Mouse (Mus musculus) embryonic facial prominence, embryonic 11.5 days (tissue): ENCODE results near the gene Klhl25. TPM values are rescaled to one million over a fixed set of nuclear protein-coding genes. Genes with fewer than 3 reads are reported as not detected.

ENCODE experiments used
- ATAC-seq: fragments of 200-750 bp; cut with Nextera tagmentation; replicated peaks from 2 replicates; pipeline ENCODE4 v1.8.0; 2017; ENCODE audit warnings: low read depth; ENCODE audit not compliant: insufficient number of reproducible peaks, low FRiP score, low TSS enrichment
- DNase-seq: peaks from one replicate; pipeline ENCODE4 v3.0.0-alpha.2; 2015; ENCODE audit warnings: low spot score
- H3K27ac ChIP-seq: fragments of 300-500 bp; sonication (generic); replicated peaks from 2 replicates; pipeline ENCODE4 v1.5.1; 2014; ENCODE audit warnings: mild to moderate bottlenecking, low read depth, low read length, control low read depth
- H3K27me3 ChIP-seq: fragments of 300-500 bp; sonication (generic); 2 replicates; pipeline ENCODE4 v1.6.1; 2014; ENCODE audit warnings: mild to moderate bottlenecking, low read length, moderate library complexity, mixed read lengths; ENCODE audit not compliant: control insufficient read depth, insufficient read depth
- H3K36me3 ChIP-seq: fragments of 300-500 bp; sonication (generic); replicated peaks from 2 replicates; pipeline ENCODE4 v1.6.1; 2014; ENCODE audit warnings: low read depth, mild to moderate bottlenecking, low read length, moderate library complexity, mixed read lengths; ENCODE audit not compliant: control insufficient read depth, insufficient read depth
- H3K4me1 ChIP-seq: fragments of 300-500 bp; sonication (generic); 2 replicates; pipeline ENCODE4 v1.6.1; 2014; ENCODE audit warnings: low read length, mixed read lengths; ENCODE audit not compliant: control insufficient read depth, insufficient read depth
- H3K4me2 ChIP-seq: fragments of 300-500 bp; sonication (generic); 2 replicates; pipeline ENCODE4 v1.6.1; 2014; ENCODE audit warnings: low read depth, mild to moderate bottlenecking, control low read depth, low read length, moderate library complexity
- H3K4me3 ChIP-seq: fragments of 300-500 bp; sonication (generic); 2 replicates; pipeline ENCODE4 v1.5.1; 2014; ENCODE audit warnings: low read depth, low read length, control low read depth
- H3K9ac ChIP-seq: fragments of 300-500 bp; sonication (generic); replicated peaks from 2 replicates; pipeline ENCODE4 v1.6.1; 2014; ENCODE audit warnings: mild to moderate bottlenecking, control low read depth, low read length
- H3K9me3 ChIP-seq: fragments of 300-500 bp; sonication (generic); replicated peaks from 2 replicates; pipeline ENCODE4 v1.6.1; 2016; ENCODE audit warnings: mild to moderate bottlenecking, low read length, inconsistent platforms, mixed read lengths; ENCODE audit not compliant: control insufficient read depth
- WGBS: fragments of 180-500 bp; shearing (Covaris S2); extraction: QIAGEN DNeasy Blood & Tissue Kit; methylation state at CpG from one replicate; pipeline ENCODE4 v1.1.7; 2014; 5-methylcytosine and 5-hydroxymethylcytosine counted together
- polyA plus RNA-seq: library from polyadenylated mRNA; unstranded; fragments of >200 nt; fragmentation: Nextera tagmentation; extraction: Ambion mirVana; gene quantifications from 2 replicates; pipeline ENCODE4 v1.2.1, GENCODE M21; 2014

Klhl25 gene
- polyA plus RNA-seq, 1 experiment from 2014 or later = 19.6 TPM

GRCm38 (mm10) chr7:75807460-75808304, 40.4 kb upstream of the Klhl25 start:
- ATAC-seq = no peak
- DNase-seq = no peak
- no peak overlapping the region for H3K9ac ChIP-seq
- H3K4me2 ChIP-seq = no peak overlapping the region
- H3K27ac ChIP-seq = no peak overlapping the region
- H3K27me3 ChIP-seq = no peaks in the 10 kb centered on the region
- no peaks in the 10 kb centered on the region for H3K9me3 ChIP-seq
- H3K4me3 ChIP-seq = no peak overlapping the region
- 74% methylated on average over 17 of the region's 17 CpGs for WGBS
- no peaks in the 10 kb centered on the region for H3K4me1 ChIP-seq
- no peaks in the 10 kb centered on the region for H3K36me3 ChIP-seq

- 87% methylated on average over 7 of the region's 7 CpGs for WGBS
- no peaks in the 10 kb centered on the region for H3K36me3 ChIP-seq
- H3K4me1 ChIP-seq = no peaks in the 10 kb centered on the region
- H3K4me3 ChIP-seq = no peak overlapping the region
- no peaks in the 10 kb centered on the region for H3K9me3 ChIP-seq
- no peak overlapping the region for H3K9ac ChIP-seq
- no peak overlapping the region for H3K4me2 ChIP-seq
- DNase-seq (no peak), ATAC-seq (no peak)
- H3K27me3 ChIP-seq = no peaks in the 10 kb centered on the region
- no peak overlapping the region for H3K27ac ChIP-seq
Measured at GRCm38 (mm10) chr7:75820687-75821086, 27.4 kb upstream of the Klhl25 start.

- Histone ChIP-seq H3K4me3 (no peak overlapping the region), H3K27me3 (no peaks in the 10 kb centered on the region), H3K4me1 (no peaks in the 10 kb centered on the region), H3K4me2 (no peak overlapping the region), H3K9me3 (no peaks in the 10 kb centered on the region), H3K36me3 (no peaks in the 10 kb centered on the region), H3K27ac (no peak overlapping the region), H3K9ac (no peak overlapping the region)
- ATAC-seq (no peak), DNase-seq (no peak)
- WGBS = 81% methylated on average over 8 of the region's 8 CpGs
Measured at GRCm38 (mm10) chr7:75822087-75822668, 25.9 kb upstream of the Klhl25 start.

GRCm38 (mm10) chr7:75823071-75823470, 25.0 kb upstream of the Klhl25 start:
- H3K4me3 ChIP-seq = no peak overlapping the region
- H3K9me3 ChIP-seq = no peaks in the 10 kb centered on the region
- H3K4me1 ChIP-seq = no peaks in the 10 kb centered on the region
- DNase-seq = no peak
- no peaks in the 10 kb centered on the region for H3K27me3 ChIP-seq
- 84% methylated on average over 2 of the region's 2 CpGs for WGBS
- no peak for ATAC-seq
- H3K27ac ChIP-seq = no peak overlapping the region
- no peaks in the 10 kb centered on the region for H3K36me3 ChIP-seq
- H3K9ac ChIP-seq = no peak overlapping the region
- H3K4me2 ChIP-seq = no peak overlapping the region

GRCm38 (mm10) chr7:75826360-75827103, 21.6 kb upstream of the Klhl25 start:
- Histone ChIP-seq H3K36me3 (no peaks in the 10 kb centered on the region), H3K9ac (no peak overlapping the region), H3K4me3 (no peak overlapping the region), H3K4me2 (no peak overlapping the region), H3K4me1 (no peaks in the 10 kb centered on the region), H3K27ac (no peak overlapping the region), H3K27me3 (no peaks in the 10 kb centered on the region), H3K9me3 (no peaks in the 10 kb centered on the region)
- no peak for DNase-seq
- 80% methylated on average over 3 of the region's 4 CpGs for WGBS
- no peak for ATAC-seq

- Histone ChIP-seq H3K27me3 (no peaks in the 10 kb centered on the region), H3K27ac (no peak overlapping the region), H3K4me3 (no peak overlapping the region), H3K36me3 (no peaks in the 10 kb centered on the region), H3K9ac (no peak overlapping the region), H3K4me1 (no peaks in the 10 kb centered on the region), H3K4me2 (no peak overlapping the region), H3K9me3 (no peaks in the 10 kb centered on the region)
- DNase-seq (no peak), ATAC-seq (no peak)
- WGBS = 87% methylated on average over 1 of the region's 1 CpGs
Measured at GRCm38 (mm10) chr7:75827357-75827756, 20.8 kb upstream of the Klhl25 start.

- 36% methylated on average over 10 of the region's 10 CpGs for WGBS
- peak; percentile 84 for DNase-seq
Measured at GRCm38 (mm10) chr7:75827850-75828249, 20.3 kb upstream of the Klhl25 start.

GRCm38 (mm10) chr7:75828536-75828935, 19.6 kb upstream of the Klhl25 start:
- 83% methylated on average over 5 of the region's 5 CpGs for WGBS
- no peak overlapping the region for H3K27ac ChIP-seq
- H3K36me3 ChIP-seq = no peaks in the 10 kb centered on the region
- H3K27me3 ChIP-seq = no peaks in the 10 kb centered on the region
- DNase-seq (no peak), ATAC-seq (no peak)
- no peak overlapping the region for H3K4me2 ChIP-seq
- H3K4me3 ChIP-seq = no peak overlapping the region
- H3K4me1 ChIP-seq = no peaks in the 10 kb centered on the region
- no peak overlapping the region for H3K9ac ChIP-seq
- no peaks in the 10 kb centered on the region for H3K9me3 ChIP-seq

More at GRCm38 (mm10) chr7:75827850-75828249, 20.3 kb upstream of the Klhl25 start:
- Histone ChIP-seq H3K36me3 (no peaks in the 10 kb centered on the region), H3K4me3 (no peak overlapping the region), H3K27ac (no peak overlapping the region), H3K9me3 (no peaks in the 10 kb centered on the region), H3K4me1 (no peaks in the 10 kb centered on the region), H3K27me3 (no peaks in the 10 kb centered on the region), H3K9ac (no peak overlapping the region), H3K4me2 (no peak overlapping the region)
- 0 out of 2 replicates have a peak, but pooled peaks have one; percentile 29 for ATAC-seq
